Mouse (Mus musculus): ENCODE results near the gene Hspa8.
"Not testable (repeated sequence)": the region's sequence is repeated elsewhere in the genome, so short reads cannot be mapped to it uniquely, and the experiment has no call there.

Hspa8 gene

DNA sequence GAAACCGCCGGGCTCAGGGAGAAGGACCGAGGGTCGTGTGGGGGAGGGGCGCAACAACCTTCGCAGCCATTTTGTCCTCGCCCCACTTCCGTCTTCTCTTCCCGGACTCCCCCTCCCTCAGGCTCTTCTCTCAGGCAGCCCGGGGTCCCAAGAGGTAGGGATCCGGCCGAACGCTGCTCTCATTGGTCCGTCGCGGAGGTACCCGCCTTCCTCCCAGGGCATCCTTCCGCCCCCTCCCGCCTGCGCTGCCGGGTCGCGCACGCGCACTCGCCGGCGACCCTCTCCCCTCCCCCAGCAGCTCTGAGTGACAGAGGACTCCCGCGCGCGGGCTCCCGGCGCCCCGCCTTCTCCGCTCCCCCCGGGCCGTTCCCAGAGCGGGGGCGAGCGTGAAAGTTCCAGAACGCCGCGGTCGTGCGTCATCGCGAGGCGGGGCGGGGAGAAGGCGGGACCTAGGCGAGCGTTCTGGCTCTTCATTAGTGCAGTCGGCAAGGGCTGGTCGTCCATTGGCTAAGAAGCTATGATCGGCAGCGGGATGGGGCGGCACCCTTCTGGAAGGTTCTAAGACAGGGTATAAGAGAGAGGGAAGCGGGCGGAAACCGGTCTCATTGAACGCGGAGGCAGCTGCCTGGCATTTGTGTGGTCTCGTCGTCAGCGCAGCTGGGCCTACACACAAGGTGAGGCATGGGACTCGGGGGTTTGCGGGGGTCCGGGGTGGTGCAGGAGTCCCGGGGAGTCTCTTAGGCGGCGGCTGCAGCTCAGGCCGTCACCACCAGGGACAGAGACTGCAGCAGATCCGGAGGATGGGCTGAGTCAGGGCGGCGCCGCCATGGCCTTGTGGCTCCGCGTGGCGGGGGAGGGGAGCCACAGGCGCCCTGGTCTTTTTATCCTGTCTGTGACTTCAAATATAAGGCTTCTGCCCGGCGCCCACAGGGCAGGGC, at the start of gene Hspa8:
Hspa8 (plus strand) TSS at position 310 of the 938 bp plus-strand sequence.
- peak; percentile 100 for DNase-seq (ENCODE audit: low spot score in 2 of 2)

- no peak for DNase-seq (ENCODE audit: low spot score in 2 of 2)
Measured at GRCm38 (mm10) chr9:40751749-40752148, 49.0 kb upstream of the Hspa8 start.

DNA sequence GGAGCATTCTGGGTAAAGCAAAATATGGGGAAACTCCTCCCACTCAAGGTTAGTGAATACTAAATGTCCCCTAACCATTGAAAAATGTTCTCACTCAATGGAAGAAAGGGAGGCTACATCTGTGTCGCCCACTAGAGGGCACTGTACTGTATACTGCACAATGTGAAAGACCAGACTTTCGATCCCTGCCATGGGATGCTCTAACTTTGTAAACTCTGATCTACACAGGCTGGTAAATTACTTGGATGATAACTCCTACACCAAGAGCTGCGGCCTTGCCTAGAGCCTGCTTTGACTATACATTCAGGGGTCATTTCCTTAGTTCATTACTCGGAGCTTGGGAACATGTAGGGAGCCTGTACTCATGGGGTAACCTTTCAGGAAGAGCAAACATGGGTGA, 44.4 kb upstream of the Hspa8 start:
- peak; percentile 68 to 70 for DNase-seq (ENCODE audit: low spot score in 2 of 2)

DNA sequence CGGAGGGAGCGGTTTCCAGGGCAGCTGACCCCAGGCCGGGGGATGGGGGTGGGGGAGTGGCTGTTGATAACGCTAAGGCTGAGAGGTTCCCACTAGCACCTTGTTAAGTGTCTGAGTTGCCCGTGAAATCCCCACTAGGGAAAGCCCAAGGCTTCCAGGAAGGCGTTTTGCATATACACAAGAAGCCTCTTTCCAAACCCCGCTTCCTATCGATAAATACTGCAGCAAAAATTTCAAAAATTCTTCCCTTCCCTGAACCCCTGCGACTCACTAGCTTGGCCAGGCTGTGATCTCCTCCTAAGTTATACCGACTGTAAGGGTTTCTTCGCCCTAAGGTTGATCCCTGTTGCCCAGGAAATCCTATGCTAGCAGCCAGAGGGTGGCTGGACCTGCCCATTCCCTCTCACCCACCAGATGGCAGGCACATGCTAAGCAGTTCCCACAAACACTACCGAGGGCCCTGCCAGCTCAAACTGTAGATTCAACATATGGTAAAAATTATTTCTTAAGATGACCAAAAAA, 43.6 kb upstream of the Hspa8 start:
- DNase-seq (ENCODE audit: low spot score in 2 of 2) = peak; percentile 78 to 86

DNA sequence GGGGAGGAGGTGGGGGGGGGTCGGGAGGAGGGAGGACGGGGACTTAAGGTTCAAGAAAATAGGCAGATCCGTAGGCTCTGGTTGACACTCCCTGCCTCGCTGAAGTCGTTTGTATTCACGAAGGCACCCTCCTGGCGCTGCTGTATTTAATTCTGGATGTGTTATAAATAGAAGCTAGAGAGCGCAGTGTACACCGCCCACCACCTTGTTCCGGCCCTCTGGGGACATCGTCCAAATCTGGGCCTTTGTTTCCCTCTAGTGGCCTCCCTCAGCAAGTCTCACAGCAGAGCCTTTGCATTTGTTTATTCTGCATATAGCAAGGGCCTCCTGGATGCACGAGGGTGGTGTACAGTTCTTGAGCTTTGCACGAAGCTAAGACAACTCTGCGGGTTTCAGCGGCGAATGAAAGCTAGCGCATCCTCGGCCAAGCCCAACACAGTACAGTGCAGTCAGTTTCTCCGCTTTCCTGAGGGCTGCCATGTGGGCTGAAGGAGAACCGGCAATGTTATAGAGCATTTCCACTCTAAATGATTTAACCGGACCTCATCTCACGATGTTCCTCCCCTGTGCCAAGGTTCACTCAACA, 43.0 kb upstream of the Hspa8 start:
- peak; percentile 91 to 94 for DNase-seq (ENCODE audit: low spot score in 2 of 2)

GRCm38 (mm10) chr9:40762354-40762753, 38.4 kb upstream of the Hspa8 start:
- no peak for DNase-seq (ENCODE audit: low spot score in 2 of 2)

- DNase-seq (ENCODE audit: low spot score in 2 of 2) = no peak
Measured at GRCm38 (mm10) chr9:40764887-40765580, 35.8 kb upstream of the Hspa8 start.

DNA sequence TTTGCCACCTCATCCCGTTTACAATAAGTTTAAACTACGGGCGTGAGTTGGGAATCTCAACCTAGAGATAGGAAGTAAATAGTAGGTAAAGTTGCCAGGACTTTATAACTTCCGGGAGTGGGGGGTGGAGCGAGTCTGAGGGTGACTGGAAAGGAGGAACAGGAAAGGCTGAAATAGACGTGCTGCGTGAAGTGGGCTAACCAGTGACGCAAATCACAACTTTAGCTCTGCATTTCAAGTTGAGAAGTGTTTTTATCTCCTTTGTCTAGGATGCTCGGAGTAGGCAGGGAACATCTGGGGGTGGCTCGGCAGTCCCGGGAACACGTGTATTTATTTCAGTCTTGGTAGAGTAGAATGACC, 35.2 kb upstream of the Hspa8 start:
- DNase-seq (ENCODE audit: low spot score in 2 of 2) = peak; percentile 59 to 63

GRCm38 (mm10) chr9:40766058-40766605, 34.7 kb upstream of the Hspa8 start:
- DNase-seq (ENCODE audit: low spot score in 2 of 2) = no peak

DNA sequence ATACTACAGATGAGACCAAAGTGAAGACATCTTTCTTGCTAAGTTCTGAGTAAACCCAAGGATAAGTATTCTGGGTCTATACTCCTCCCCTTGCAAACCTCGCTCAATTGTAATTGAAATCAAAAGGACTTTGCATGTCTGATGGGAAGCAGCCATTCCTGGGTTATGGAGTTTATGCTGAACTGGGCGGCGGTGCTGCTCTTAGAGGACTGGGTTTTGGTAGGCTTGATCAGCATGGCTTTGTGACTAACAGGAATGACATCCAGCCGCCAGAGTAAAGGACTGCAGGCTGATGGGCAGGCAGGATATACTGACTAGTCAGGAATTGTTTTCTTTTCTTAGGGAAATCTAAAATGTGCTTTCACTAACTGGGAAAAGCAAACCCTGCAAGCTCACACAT, 32.8 kb upstream of the Hspa8 start:
- DNase-seq (ENCODE audit: low spot score in 2 of 2) = no peak

DNA sequence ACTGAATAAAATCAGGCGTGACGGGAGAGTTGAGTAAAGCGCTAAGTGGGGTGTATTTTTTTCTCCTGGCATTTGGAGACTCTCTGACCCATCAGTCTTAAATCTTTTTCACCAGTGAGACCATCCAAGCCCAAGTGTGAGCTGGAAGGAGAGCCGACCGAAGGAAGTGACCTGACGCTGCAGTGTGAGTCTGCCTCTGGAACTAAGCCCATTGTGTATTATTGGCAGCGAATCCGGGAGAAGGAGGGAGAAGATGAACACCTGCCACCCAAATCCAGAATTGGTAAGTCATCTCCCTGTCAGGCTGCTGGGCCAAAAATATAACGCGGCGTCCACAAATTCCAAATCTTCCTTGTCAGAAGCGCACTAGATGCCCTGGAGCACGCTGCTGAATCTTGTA, 28.5 kb upstream of the Hspa8 start:
- DNase-seq (ENCODE audit: low spot score in 2 of 2) = peak in 1 of 2 experiments; percentile 53

DNA sequence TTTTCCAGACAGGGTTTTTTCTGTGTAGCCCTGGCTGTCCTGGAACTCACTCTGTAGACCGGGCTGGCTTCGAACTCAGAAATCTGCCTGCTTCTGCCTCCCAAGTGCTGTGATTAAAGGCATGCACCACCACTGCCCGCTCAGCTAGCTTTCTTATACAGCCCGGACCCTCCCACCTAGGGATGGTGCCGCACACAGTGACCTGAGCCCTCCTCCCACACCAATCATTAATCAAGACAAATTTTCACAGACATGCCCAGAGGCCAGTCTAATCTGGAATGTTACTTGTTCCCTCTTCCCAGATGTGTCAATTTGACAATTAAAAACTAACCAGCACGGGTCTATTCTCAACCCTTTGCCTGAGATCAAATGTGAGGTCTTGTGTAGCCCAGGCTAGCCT, 27.6 kb upstream of the Hspa8 start:
- not testable (repeated sequence) for DNase-seq (ENCODE audit: low spot score in 2 of 2)

DNA sequence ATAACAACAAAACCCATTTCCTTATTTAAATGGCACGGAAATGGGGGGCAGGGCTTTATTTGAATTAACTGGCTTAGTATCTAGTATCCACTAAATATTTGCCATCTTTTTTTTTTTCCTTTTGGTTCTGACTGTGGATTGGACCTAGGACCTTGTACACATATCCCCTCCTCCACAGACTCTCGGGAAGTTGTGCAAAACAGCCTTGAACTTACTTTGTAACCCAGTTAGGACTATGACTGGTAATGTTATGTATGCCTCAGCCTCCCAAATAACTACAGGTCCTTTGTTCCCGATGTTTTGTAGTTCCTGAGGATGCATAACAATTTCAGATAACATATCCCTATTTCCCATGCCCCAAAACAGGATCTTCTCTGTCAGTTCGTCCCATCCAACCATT, 26.9 kb upstream of the Hspa8 start:
- DNase-seq (ENCODE audit: low spot score in 2 of 2) = no peak

- DNase-seq (ENCODE audit: low spot score in 2 of 2) = no peak
Measured at GRCm38 (mm10) chr9:40776044-40776443, 24.7 kb upstream of the Hspa8 start.

- DNase-seq (ENCODE audit: low spot score in 2 of 2) = no peak
Measured at GRCm38 (mm10) chr9:40776459-40777248, 24.1 kb upstream of the Hspa8 start.

DNA sequence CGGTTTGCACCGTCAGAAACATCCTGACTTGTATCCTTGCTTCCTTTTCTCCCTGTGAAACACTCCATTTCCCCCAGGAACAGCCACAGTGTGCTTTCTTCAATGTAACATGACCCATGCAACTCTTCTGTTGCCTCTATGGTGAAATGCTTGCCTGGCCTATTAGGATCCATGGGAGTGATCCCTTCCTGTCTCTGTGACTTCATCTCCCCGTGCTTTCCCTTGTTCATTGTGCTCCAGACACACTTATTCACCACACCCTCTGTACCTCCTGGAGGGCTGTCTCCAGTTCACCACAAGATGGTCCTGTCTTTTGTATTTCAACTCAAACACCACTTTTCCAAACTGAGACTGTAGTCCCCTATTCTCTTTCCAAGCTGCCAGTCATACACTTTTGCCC, 20.7 kb upstream of the Hspa8 start:
- no peak for DNase-seq (ENCODE audit: low spot score in 2 of 2)

- no peak for DNase-seq (ENCODE audit: low spot score in 2 of 2)
Measured at GRCm38 (mm10) chr9:40780892-40781725, 19.7 kb upstream of the Hspa8 start.

GRCm38 (mm10) chr9:40781726-40782581, 18.8 kb upstream of the Hspa8 start:
- peak in 1 of 2 experiments; percentile 45 for DNase-seq (ENCODE audit: low spot score in 2 of 2)

GRCm38 (mm10) chr9:40783641-40784373, 17.0 kb upstream of the Hspa8 start:
- DNase-seq (ENCODE audit: low spot score in 2 of 2) = peak in 1 of 2 experiments; percentile 71
